Mouse (Mus musculus) lung, postnatal 0 days (tissue): ENCODE data around the gene Klc4. TPM values are rescaled to one million over a fixed set of nuclear protein-coding genes. Genes with fewer than 3 reads are reported as not detected.

Source experiments
- ATAC-seq: fragments of 200-750 bp; cut with Nextera tagmentation; 2 replicates; pipeline ENCODE4 v1.8.0; 2017; ENCODE audit warnings: moderate library complexity
- DNase-seq: peaks from one replicate; pipeline ENCODE4 v3.0.0-alpha.2; 2016; ENCODE audit warnings: low spot score
- H3K27ac ChIP-seq: fragments of 300-500 bp; sonication (generic); 2 replicates; pipeline ENCODE4 v1.5.1; 2014; ENCODE audit warnings: antibody characterized with exemption, mild to moderate bottlenecking, low read length, mixed read lengths
- H3K27me3 ChIP-seq: fragments of 300-500 bp; sonication (generic); replicated peaks from 2 replicates; pipeline ENCODE4 v1.6.1; 2014; ENCODE audit warnings: low read length, mixed read lengths; ENCODE audit not compliant: insufficient read depth
- H3K36me3 ChIP-seq: fragments of 300-500 bp; sonication (generic); 2 replicates; pipeline ENCODE4 v1.6.1; 2014; ENCODE audit warnings: low read length, mixed read lengths; ENCODE audit not compliant: insufficient read depth
- H3K4me1 ChIP-seq: fragments of 300-500 bp; sonication (generic); 2 replicates; pipeline ENCODE4 v1.6.1; 2014; ENCODE audit warnings: antibody characterized with exemption, low read depth, low read length, mixed read lengths; ENCODE audit not compliant: insufficient read depth
- H3K4me2 ChIP-seq: fragments of 300-500 bp; sonication (generic); replicated peaks from 2 replicates; pipeline ENCODE4 v1.6.1; 2014; ENCODE audit warnings: low read depth, mild to moderate bottlenecking, low read length, moderate library complexity, mixed read lengths
- H3K4me3 ChIP-seq: fragments of 300-500 bp; sonication (generic); 2 replicates; pipeline ENCODE4 v1.5.1; 2014; ENCODE audit warnings: low read depth, low read length
- H3K9ac ChIP-seq: fragments of 300-500 bp; sonication (generic); replicated peaks from 2 replicates; pipeline ENCODE4 v1.6.1; 2014; ENCODE audit warnings: low read depth, mild to moderate bottlenecking
- H3K9me3 ChIP-seq: fragments of 300-500 bp; sonication (generic); 2 replicates; pipeline ENCODE4 v1.6.1; 2016; ENCODE audit warnings: low read length, mixed read lengths
- CTCF ChIP-seq: IDR thresholded peaks from 2 replicates; pipeline ENCODE4 v1.5.1; 2016; ENCODE audit warnings: antibody characterized with exemption, mild to moderate bottlenecking
- EP300 ChIP-seq: IDR thresholded peaks from 2 replicates; pipeline ENCODE4 v1.6.1; 2016; ENCODE audit warnings: antibody characterized with exemption, mild to moderate bottlenecking, control low read depth
- WGBS: fragments of 180-500 bp; shearing (Covaris S2); extraction: QIAGEN DNeasy Blood & Tissue Kit; methylation state at CpG from one replicate; pipeline ENCODE4 v1.1.7; 2014; 5-methylcytosine and 5-hydroxymethylcytosine counted together
- polyA plus RNA-seq: library from polyadenylated mRNA; unstranded; fragments of >200 nt; fragmentation: Nextera tagmentation; extraction: Ambion mirVana; gene quantifications from 2 replicates; pipeline ENCODE4 v1.2.1, GENCODE M21; 2015

Klc4 gene
- polyA plus RNA-seq, 1 experiment from 2014 or later: 38.4 TPM

GRCm38 (mm10) chr17:46681466-46682118 is 35.8 kb upstream of the Klc4 start:
- H3K9me3 ChIP-seq: no peaks in the 10 kb centered on the region
- H3K27me3 ChIP-seq: no peaks in the 10 kb centered on the region
- peak overlapping the region; percentile 90 for H3K4me3 ChIP-seq
- TF ChIP-seq CTCF: no peak
- WGBS: 23% methylated on average over 12 of the region's 12 CpGs
- peaks cover 14% of the 10 kb centered on the region; the same call in 1 of the 2 replicates for H3K4me1 ChIP-seq
- ATAC-seq (no peak), DNase-seq (no peak)
- peak overlapping the region; percentile 81 for H3K4me2 ChIP-seq
- H3K27ac ChIP-seq: no peak overlapping the region
- peak overlapping the region; percentile 52; the same call in 1 of the 2 replicates for H3K9ac ChIP-seq
- H3K36me3 ChIP-seq: peaks cover 26% of the 10 kb centered on the region; the same call in 1 of the 2 replicates

GRCm38 (mm10) chr17:46680760-46681373 is 35.0 kb upstream of the Klc4 start, which contains the start of gene Klhdc3:
Gene Klhdc3 (minus strand): TSS chr17:46680914.
- ATAC-seq (peak; percentile 99), DNase-seq (peak; percentile 99)
- H3K27ac ChIP-seq: peak within 1 kb of the TSS; percentile 89
- peak within 1 kb of the TSS; percentile 81 for H3K4me2 ChIP-seq
- peaks cover 14% of the 10 kb centered on the region; the same call in 1 of the 2 replicates for H3K4me1 ChIP-seq
- 2% methylated on average over 48 of the region's 49 CpGs for WGBS
- H3K9me3 ChIP-seq: no peaks in the 10 kb centered on the region
- H3K9ac ChIP-seq: peak within 1 kb of the TSS; percentile 65
- peaks cover 31% of the 10 kb centered on the region; the same call in 1 of the 2 replicates for H3K36me3 ChIP-seq
- peak within 1 kb of the TSS; percentile 90 for H3K4me3 ChIP-seq
- H3K27me3 ChIP-seq: no peaks in the 10 kb centered on the region
- TF ChIP-seq EP300 (peak; percentile 31; the same call in 1 of the 2 replicates), CTCF (peak; percentile 36)

GRCm38 (mm10) chr17:46679843-46680759 is 34.3 kb upstream of the Klc4 start:
- TF ChIP-seq CTCF (peak; percentile 55), EP300 (no peak)
- ATAC-seq: peak; percentile 2
- Histone ChIP-seq H3K4me2 (peak overlapping the region; percentile 81), H3K4me3 (peak overlapping the region; percentile 90), H3K27me3 (no peaks in the 10 kb centered on the region), H3K9ac (peak overlapping the region; percentile 65), H3K27ac (peak overlapping the region; percentile 89), H3K4me1 (peaks cover 14% of the 10 kb centered on the region; the same call in 1 of the 2 replicates), H3K36me3 (peaks cover 30% of the 10 kb centered on the region; the same call in 1 of the 2 replicates), H3K9me3 (no peaks in the 10 kb centered on the region)
- peak; percentile 71 for DNase-seq
- WGBS: 0% methylated on average over 33 of the region's 34 CpGs

GRCm38 (mm10) chr17:46678911-46679310 is 33.1 kb upstream of the Klc4 start:
- DNase-seq (no peak), ATAC-seq (no peak)
- Histone ChIP-seq H3K27ac (no peak overlapping the region; the same call in 1 of the 2 replicates), H3K4me2 (peak overlapping the region; percentile 81; the same call in 1 of the 2 replicates), H3K36me3 (peaks cover 20% of the 10 kb centered on the region; the same call in 1 of the 2 replicates), H3K4me3 (no peak overlapping the region), H3K27me3 (no peaks in the 10 kb centered on the region), H3K9ac (0 out of 2 replicates have a peak overlapping the region, but pooled peaks have one; percentile 26), H3K9me3 (no peaks in the 10 kb centered on the region), H3K4me1 (peaks cover 14% of the 10 kb centered on the region; the same call in 1 of the 2 replicates)
- TF ChIP-seq EP300: no peak
- TF ChIP-seq CTCF: no peak
- WGBS: 27% methylated on average over 9 of the region's 9 CpGs

- ATAC-seq (no peak), DNase-seq (peak; percentile 26)
- WGBS: 76% methylated on average over 7 of the region's 9 CpGs
- peak within 1 kb of the TSS; percentile 90 for H3K4me3 ChIP-seq
- H3K4me1 ChIP-seq: peaks cover 17% of the 10 kb centered on the region; the same call in 1 of the 2 replicates
- peak within 1 kb of the TSS; percentile 65; the same call in 1 of the 2 replicates for H3K9ac ChIP-seq
- peak within 1 kb of the TSS; percentile 81 for H3K4me2 ChIP-seq
- TF ChIP-seq CTCF (no peak), EP300 (no peak)
- H3K27ac ChIP-seq: no peak within 1 kb of the TSS; the same call in 1 of the 2 replicates
- H3K9me3 ChIP-seq: no peaks in the 10 kb centered on the region
- peaks cover 17% of the 10 kb centered on the region; the same call in 1 of the 2 replicates for H3K36me3 ChIP-seq
- H3K27me3 ChIP-seq: no peaks in the 10 kb centered on the region
These were observed 32.6 kb upstream of the Klc4 start, which contains the start of gene Mea1 for GRCm38 (mm10) chr17:46678416-46678815. Gene Mea1 (plus strand): TSS chr17:46678793.
